Mouse (Mus musculus): ENCODE data around the gene Olfr583.

DNA sequence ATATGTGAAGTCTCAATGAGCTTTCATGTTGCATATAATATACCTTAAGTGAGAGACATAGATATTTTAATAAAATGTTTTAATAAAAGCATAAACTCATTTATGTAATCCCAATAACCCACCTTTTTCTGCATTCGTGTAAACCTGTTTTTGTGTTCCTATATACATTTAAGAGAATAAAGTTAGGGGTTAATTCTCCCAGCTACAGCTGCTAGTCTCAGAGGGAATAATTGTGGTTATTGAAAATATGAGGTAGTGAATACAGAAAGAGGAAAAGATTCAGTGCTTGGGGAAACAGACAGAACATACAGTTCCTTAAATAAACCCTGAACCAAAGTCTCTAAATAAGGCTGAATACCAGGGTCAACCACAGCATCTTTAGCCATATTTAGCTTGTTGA lies 30.5 kb downstream of the Olfr583 start, which contains the start of gene Olfr584:
- TF ChIP-seq CTCF (IDR thresholded peaks at IDR 0.05) (no peak), EP300 (IDR thresholded peaks at IDR 0.05) (no peak)
